Mouse (Mus musculus) stomach, embryonic 15.5 days (tissue): ENCODE measurements around the gene Ccl6. TPM values are rescaled to one million over a fixed set of nuclear protein-coding genes. Genes with fewer than 3 reads are reported as not detected.

Experiments used
- ATAC-seq: fragments of 200-750 bp; cut with Nextera tagmentation; 2 replicates; pipeline ENCODE4 v1.8.0; 2017; ENCODE audit warnings: low read depth, moderate number of reproducible peaks, moderate TSS enrichment; ENCODE audit not compliant: insufficient read depth, low FRiP score
- H3K27ac ChIP-seq: fragments of 300-500 bp; sonication (generic); 2 replicates; pipeline ENCODE4 v1.5.1; 2015; ENCODE audit warnings: mild to moderate bottlenecking, inconsistent platforms
- H3K27me3 ChIP-seq: fragments of 300-500 bp; sonication (generic); replicated peaks from 2 replicates; pipeline ENCODE4 v1.6.1; 2015; ENCODE audit warnings: inconsistent platforms
- H3K36me3 ChIP-seq: fragments of 300-500 bp; sonication (generic); 2 replicates; pipeline ENCODE4 v1.6.1; 2015; ENCODE audit warnings: inconsistent platforms
- H3K4me1 ChIP-seq: fragments of 300-500 bp; sonication (generic); 2 replicates; pipeline ENCODE4 v1.6.1; 2015; ENCODE audit warnings: inconsistent platforms
- H3K4me2 ChIP-seq: fragments of 300-500 bp; sonication (generic); 2 replicates; pipeline ENCODE4 v1.6.1; 2015; ENCODE audit warnings: mild to moderate bottlenecking, inconsistent platforms
- H3K4me3 ChIP-seq: fragments of 300-500 bp; sonication (generic); replicated peaks from 2 replicates; pipeline ENCODE4 v1.5.1; 2015; ENCODE audit warnings: inconsistent platforms
- H3K9ac ChIP-seq: fragments of 300-500 bp; sonication (generic); 2 replicates; pipeline ENCODE4 v1.6.1; 2015; ENCODE audit warnings: inconsistent platforms
- H3K9me3 ChIP-seq: fragments of 300-500 bp; sonication (generic); 2 replicates; pipeline ENCODE4 v1.6.1; 2016; ENCODE audit warnings: inconsistent platforms
- WGBS: fragments of 180-500 bp; shearing (Covaris S2); methylation state at CpG from one replicate; pipeline ENCODE4 v1.1.7; 2015; 5-methylcytosine and 5-hydroxymethylcytosine counted together
- polyA plus RNA-seq: library from polyadenylated mRNA; unstranded; fragments of >200 nt; fragmentation: Nextera tagmentation; extraction: Ambion mirVana; gene quantifications from 2 replicates; pipeline ENCODE4 v1.2.1, GENCODE M21; 2015

Gene Ccl6
- polyA plus RNA-seq, 1 experiment from 2014 or later, result 16.1 TPM

GRCm38 (mm10) chr11:83595669-83596455 lies 3.0 kb upstream of the Ccl6 start:
- Histone ChIP-seq H3K36me3 (no peaks in the 10 kb centered on the region), H3K27ac (no peak overlapping the region), H3K9ac (no peak overlapping the region), H3K9me3 (no peaks in the 10 kb centered on the region), H3K4me1 (no peaks in the 10 kb centered on the region), H3K4me2 (no peak overlapping the region), H3K27me3 (no peaks in the 10 kb centered on the region), H3K4me3 (no peak overlapping the region)
- 71% methylated on average over 7 of the region's 7 CpGs for WGBS
- no peak for ATAC-seq

GRCm38 (mm10) chr11:83593453-83593852 lies 566 bp upstream of the Ccl6 start:
- H3K9ac ChIP-seq, result no peak overlapping the region
- WGBS, result 93% methylated on average over 5 of the region's 5 CpGs
- no peak overlapping the region for H3K4me2 ChIP-seq
- no peaks in the 10 kb centered on the region for H3K4me1 ChIP-seq
- no peak for ATAC-seq
- no peak overlapping the region for H3K4me3 ChIP-seq
- H3K9me3 ChIP-seq, result no peaks in the 10 kb centered on the region
- no peak overlapping the region for H3K27ac ChIP-seq
- no peaks in the 10 kb centered on the region for H3K27me3 ChIP-seq
- no peaks in the 10 kb centered on the region for H3K36me3 ChIP-seq

GRCm38 (mm10) chr11:83584232-83584631 lies 8.7 kb downstream of the Ccl6 start:
- no peak for ATAC-seq
- Histone ChIP-seq H3K4me3 (no peak overlapping the region), H3K27ac (no peak overlapping the region), H3K27me3 (no peaks in the 10 kb centered on the region), H3K36me3 (no peaks in the 10 kb centered on the region), H3K4me1 (no peaks in the 10 kb centered on the region), H3K9ac (no peak overlapping the region), H3K9me3 (no peaks in the 10 kb centered on the region), H3K4me2 (no peak overlapping the region)
- WGBS, result 66% methylated on average over 2 of the region's 2 CpGs

- Histone ChIP-seq H3K4me1 (no peaks in the 10 kb centered on the region), H3K9me3 (no peaks in the 10 kb centered on the region), H3K9ac (no peak overlapping the region), H3K36me3 (no peaks in the 10 kb centered on the region), H3K27ac (no peak overlapping the region), H3K4me3 (no peak overlapping the region), H3K27me3 (no peaks in the 10 kb centered on the region), H3K4me2 (no peak overlapping the region)
- no peak for ATAC-seq
Observed at GRCm38 (mm10) chr11:83583450-83583754, 9.5 kb downstream of the Ccl6 start.

- Histone ChIP-seq H3K9me3 (no peaks in the 10 kb centered on the region), H3K27me3 (no peaks in the 10 kb centered on the region), H3K9ac (no peak overlapping the region), H3K4me2 (no peak overlapping the region), H3K4me3 (no peak overlapping the region), H3K27ac (no peak overlapping the region), H3K36me3 (no peaks in the 10 kb centered on the region), H3K4me1 (no peaks in the 10 kb centered on the region)
- ATAC-seq, result no peak
- 54% methylated on average over 4 of the region's 4 CpGs for WGBS
Observed at GRCm38 (mm10) chr11:83582626-83583449, 10.0 kb downstream of the Ccl6 start.

GRCm38 (mm10) chr11:83581626-83582610 lies 11.0 kb downstream of the Ccl6 start:
- Histone ChIP-seq H3K9me3 (no peaks in the 10 kb centered on the region), H3K27me3 (no peaks in the 10 kb centered on the region), H3K9ac (no peak overlapping the region), H3K36me3 (no peaks in the 10 kb centered on the region), H3K27ac (no peak overlapping the region), H3K4me2 (no peak overlapping the region), H3K4me3 (no peak overlapping the region), H3K4me1 (no peaks in the 10 kb centered on the region)
- WGBS, result 72% methylated on average over 4 of the region's 4 CpGs
- ATAC-seq, result no peak

- H3K9ac ChIP-seq, result no peak overlapping the region
- no peaks in the 10 kb centered on the region for H3K4me1 ChIP-seq
- ATAC-seq, result no peak
- H3K27ac ChIP-seq, result no peak overlapping the region
- no peak overlapping the region for H3K4me3 ChIP-seq
- H3K36me3 ChIP-seq, result no peaks in the 10 kb centered on the region
- 62% methylated on average over 1 of the region's 1 CpGs for WGBS
- H3K4me2 ChIP-seq, result no peak overlapping the region
- no peaks in the 10 kb centered on the region for H3K9me3 ChIP-seq
- H3K27me3 ChIP-seq, result no peaks in the 10 kb centered on the region
Observed at GRCm38 (mm10) chr11:83580699-83581232, 12.1 kb downstream of the Ccl6 start.

- Histone ChIP-seq H3K9ac (no peak overlapping the region), H3K4me3 (no peak overlapping the region), H3K36me3 (no peaks in the 10 kb centered on the region), H3K9me3 (no peaks in the 10 kb centered on the region), H3K4me2 (no peak overlapping the region), H3K4me1 (no peaks in the 10 kb centered on the region), H3K27me3 (no peaks in the 10 kb centered on the region), H3K27ac (no peak overlapping the region)
- WGBS, result 65% methylated on average over 3 of the region's 3 CpGs
- no peak for ATAC-seq
Observed at GRCm38 (mm10) chr11:83578999-83579398, 13.9 kb downstream of the Ccl6 start.

GRCm38 (mm10) chr11:83578186-83578760 lies 14.6 kb downstream of the Ccl6 start, which contains the start of gene Ccl9:
TSS of gene Ccl9 (minus strand) at chr11:83578636.
- no peak within 1 kb of the TSS for H3K4me2 ChIP-seq
- H3K4me3 ChIP-seq, result no peak within 1 kb of the TSS
- no peaks in the 10 kb centered on the region for H3K36me3 ChIP-seq
- H3K27ac ChIP-seq, result no peak within 1 kb of the TSS
- no peak for ATAC-seq
- H3K27me3 ChIP-seq, result no peaks in the 10 kb centered on the region
- H3K9ac ChIP-seq, result no peak within 1 kb of the TSS
- no peaks in the 10 kb centered on the region for H3K4me1 ChIP-seq
- no peaks in the 10 kb centered on the region for H3K9me3 ChIP-seq
- WGBS, result 59% methylated on average over 2 of the region's 2 CpGs

- Histone ChIP-seq H3K4me1 (no peaks in the 10 kb centered on the region), H3K9ac (no peak overlapping the region), H3K27ac (no peak overlapping the region), H3K9me3 (no peaks in the 10 kb centered on the region), H3K4me3 (no peak overlapping the region), H3K27me3 (no peaks in the 10 kb centered on the region), H3K4me2 (no peak overlapping the region), H3K36me3 (no peaks in the 10 kb centered on the region)
- ATAC-seq, result no peak
- 77% methylated on average over 4 of the region's 4 CpGs for WGBS
Observed at GRCm38 (mm10) chr11:83576927-83577555, 15.8 kb downstream of the Ccl6 start.

GRCm38 (mm10) chr11:83572834-83573233 lies 20.1 kb downstream of the Ccl6 start:
- no peak overlapping the region for H3K4me2 ChIP-seq
- H3K27ac ChIP-seq, result no peak overlapping the region
- H3K36me3 ChIP-seq, result no peaks in the 10 kb centered on the region
- H3K4me3 ChIP-seq, result no peak overlapping the region
- H3K4me1 ChIP-seq, result no peaks in the 10 kb centered on the region
- no peak overlapping the region for H3K9ac ChIP-seq
- no peaks in the 10 kb centered on the region for H3K27me3 ChIP-seq
- WGBS, result 58% methylated on average over 9 of the region's 9 CpGs
- ATAC-seq, result no peak
- H3K9me3 ChIP-seq, result no peaks in the 10 kb centered on the region
